Mouse (Mus musculus) thymus, adult 2 months (tissue): ENCODE results near the gene Slc39a8.

Experiments used
- CTCF ChIP-seq: fragments of 200-500 bp; IDR thresholded peaks from 2 replicates; pipeline ENCODE4 v1.5.1; 2012; ENCODE audit warnings: mild to moderate bottlenecking, control low read depth, low read length, moderate library complexity, borderline replicate concordance; ENCODE audit not compliant: control insufficient read depth, poor library complexity, insufficient read depth; ENCODE audit errors: extremely low read depth
- POLR2A ChIP-seq: fragments of 200-500 bp; IDR thresholded peaks from 2 replicates; pipeline ENCODE4 v1.6.1; 2012; ENCODE audit warnings: mild to moderate bottlenecking, low read length, control low read depth, moderate library complexity; ENCODE audit not compliant: control insufficient read depth, poor library complexity, insufficient read depth; ENCODE audit errors: extremely low read depth

GRCm38 (mm10) chr3:135869041-135869440 lies 44.0 kb downstream of the Slc39a8 start:
- TF ChIP-seq POLR2A, result no peak
- TF ChIP-seq CTCF, result no peak
